Mouse (Mus musculus): ENCODE results near the gene Ccdc57. TPM values are rescaled to one million over a fixed set of nuclear protein-coding genes. Genes with fewer than 3 reads are reported as not detected.

Gene Ccdc57
- polyA plus RNA-seq, 1 experiment from 2014 or later: 6.3 TPM

DNA sequence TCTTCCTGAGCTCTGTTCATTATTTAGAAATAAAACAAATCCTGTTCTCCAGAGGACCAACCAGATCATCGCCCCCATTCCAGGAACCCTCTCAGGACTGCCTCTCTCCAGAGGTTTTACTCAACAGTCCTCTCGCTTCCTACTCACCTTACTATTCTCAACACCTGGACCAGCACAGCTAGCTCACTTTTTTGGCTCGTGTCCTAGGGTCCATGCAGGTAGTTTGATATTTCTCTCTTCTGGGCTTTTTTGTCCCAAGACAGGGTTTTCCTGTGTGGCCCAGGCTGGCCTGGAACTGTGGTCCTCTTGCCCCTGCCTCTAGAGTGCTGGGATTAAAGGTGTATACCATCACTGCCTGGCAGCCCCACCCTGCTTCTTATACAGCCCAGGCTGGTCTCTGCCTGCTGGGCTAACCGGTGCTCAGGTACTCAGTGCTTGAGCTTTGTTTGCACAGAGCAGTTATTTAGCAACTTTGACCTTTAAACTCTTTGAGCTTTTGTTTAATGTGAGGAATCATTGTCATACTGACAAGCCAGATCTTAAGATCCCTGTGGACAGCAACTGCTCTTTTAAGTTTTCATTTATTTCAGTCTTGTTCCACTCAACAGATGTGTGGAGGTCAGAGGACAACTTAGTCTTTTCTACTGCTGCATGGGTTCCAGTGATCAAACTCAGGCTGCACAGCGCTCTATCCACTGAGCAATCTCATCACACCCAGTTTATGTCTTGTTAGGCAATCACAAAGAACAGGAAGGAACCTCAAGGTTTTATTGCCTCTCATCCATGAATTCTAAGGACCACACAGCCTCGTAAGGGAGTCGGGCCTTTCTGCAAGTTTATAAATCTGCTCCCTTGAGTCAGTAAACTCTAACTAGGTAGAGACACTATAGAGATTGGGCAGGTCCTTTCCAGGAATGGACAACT, 127.0 kb downstream of the Ccdc57 start:
- H3K9ac ChIP-seq (ENCODE audit: low read depth, low read length): no peak overlapping the region
- 85% methylated on average over 7 of the region's 7 CpGs for WGBS
- H3K9me3 ChIP-seq (ENCODE audit: control insufficient read depth, low read length): no peaks in the 10 kb centered on the region
- no peaks in the 10 kb centered on the region for H3K27me3 ChIP-seq (replicated peaks; ENCODE audit: control insufficient read depth, insufficient read depth, low read length)
- ATAC-seq: no peak
- no peak overlapping the region for H3K4me2 ChIP-seq (ENCODE audit: low read length)
- peaks cover 52% of the 10 kb centered on the region for H3K36me3 ChIP-seq (ENCODE audit: control insufficient read depth, insufficient read depth, low read length)
- no peaks in the 10 kb centered on the region for H3K4me1 ChIP-seq (ENCODE audit: control insufficient read depth, insufficient read depth, low read depth, low read length)
- H3K4me3 ChIP-seq (ENCODE audit: low read length): no peak overlapping the region
- no peak overlapping the region for H3K27ac ChIP-seq (ENCODE audit: low read depth, low read length)

DNA sequence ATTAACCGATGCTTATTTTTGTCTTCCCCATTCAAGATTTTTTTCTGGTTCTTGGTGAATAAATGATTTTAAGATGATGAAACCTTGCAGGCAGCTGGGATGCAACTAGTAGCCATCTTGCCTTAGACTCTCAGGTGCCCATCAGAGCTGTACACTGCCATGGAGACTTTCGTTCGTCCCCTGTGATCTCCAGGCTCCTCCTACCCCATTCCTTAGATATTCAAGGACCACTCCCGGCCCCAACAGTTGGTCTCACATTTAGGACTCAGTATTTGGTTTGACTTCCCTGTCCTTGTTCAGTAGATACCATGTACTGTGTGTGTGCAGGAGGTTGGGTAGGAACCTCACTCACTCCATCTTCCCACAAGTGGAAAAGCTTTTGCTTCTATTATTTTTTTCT, 127.9 kb downstream of the Ccdc57 start:
- H3K36me3 ChIP-seq (ENCODE audit: control insufficient read depth, insufficient read depth, low read length): peaks cover 45% of the 10 kb centered on the region
- no peak overlapping the region for H3K9ac ChIP-seq (ENCODE audit: low read depth, low read length)
- no peaks in the 10 kb centered on the region for H3K9me3 ChIP-seq (ENCODE audit: control insufficient read depth, low read length)
- H3K27me3 ChIP-seq (replicated peaks; ENCODE audit: control insufficient read depth, insufficient read depth, low read length): no peaks in the 10 kb centered on the region
- H3K4me3 ChIP-seq (ENCODE audit: low read length): no peak overlapping the region
- WGBS: 81% methylated on average over 4 of the region's 4 CpGs
- no peak for ATAC-seq
- H3K4me2 ChIP-seq (ENCODE audit: low read length): no peak overlapping the region
- no peak overlapping the region for H3K27ac ChIP-seq (ENCODE audit: low read depth, low read length)
- H3K4me1 ChIP-seq (ENCODE audit: control insufficient read depth, insufficient read depth, low read depth, low read length): no peaks in the 10 kb centered on the region

DNA sequence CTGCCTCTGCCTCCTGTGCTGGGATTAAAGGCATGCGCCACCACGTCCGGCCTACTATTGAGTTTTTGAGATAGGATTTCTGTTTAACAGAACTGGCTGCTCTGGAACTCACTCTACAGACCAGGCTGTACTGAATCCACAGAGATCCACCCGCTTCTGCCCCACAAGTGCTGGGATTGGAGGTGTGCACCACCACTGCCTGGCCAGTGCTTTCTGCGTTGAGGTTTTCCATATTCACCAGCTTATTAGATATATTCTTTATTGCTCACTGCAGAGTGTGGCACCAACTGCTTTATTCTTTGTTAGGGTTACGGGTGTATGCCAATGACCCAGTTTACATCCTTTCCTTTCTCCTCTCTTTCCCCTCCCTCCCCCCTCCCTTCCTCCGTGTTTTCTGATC, 128.4 kb downstream of the Ccdc57 start:
- H3K27me3 ChIP-seq (replicated peaks; ENCODE audit: control insufficient read depth, insufficient read depth, low read length): no peaks in the 10 kb centered on the region
- no peak for ATAC-seq
- WGBS: 84% methylated on average over 7 of the region's 7 CpGs
- H3K9me3 ChIP-seq (ENCODE audit: control insufficient read depth, low read length): no peaks in the 10 kb centered on the region
- no peak overlapping the region for H3K9ac ChIP-seq (ENCODE audit: low read depth, low read length)
- H3K4me3 ChIP-seq (ENCODE audit: low read length): no peak overlapping the region
- H3K27ac ChIP-seq (ENCODE audit: low read depth, low read length): no peak overlapping the region
- peaks cover 40% of the 10 kb centered on the region for H3K36me3 ChIP-seq (ENCODE audit: control insufficient read depth, insufficient read depth, low read length)
- H3K4me1 ChIP-seq (ENCODE audit: control insufficient read depth, insufficient read depth, low read depth, low read length): no peaks in the 10 kb centered on the region
- no peak overlapping the region for H3K4me2 ChIP-seq (ENCODE audit: low read length)

DNA sequence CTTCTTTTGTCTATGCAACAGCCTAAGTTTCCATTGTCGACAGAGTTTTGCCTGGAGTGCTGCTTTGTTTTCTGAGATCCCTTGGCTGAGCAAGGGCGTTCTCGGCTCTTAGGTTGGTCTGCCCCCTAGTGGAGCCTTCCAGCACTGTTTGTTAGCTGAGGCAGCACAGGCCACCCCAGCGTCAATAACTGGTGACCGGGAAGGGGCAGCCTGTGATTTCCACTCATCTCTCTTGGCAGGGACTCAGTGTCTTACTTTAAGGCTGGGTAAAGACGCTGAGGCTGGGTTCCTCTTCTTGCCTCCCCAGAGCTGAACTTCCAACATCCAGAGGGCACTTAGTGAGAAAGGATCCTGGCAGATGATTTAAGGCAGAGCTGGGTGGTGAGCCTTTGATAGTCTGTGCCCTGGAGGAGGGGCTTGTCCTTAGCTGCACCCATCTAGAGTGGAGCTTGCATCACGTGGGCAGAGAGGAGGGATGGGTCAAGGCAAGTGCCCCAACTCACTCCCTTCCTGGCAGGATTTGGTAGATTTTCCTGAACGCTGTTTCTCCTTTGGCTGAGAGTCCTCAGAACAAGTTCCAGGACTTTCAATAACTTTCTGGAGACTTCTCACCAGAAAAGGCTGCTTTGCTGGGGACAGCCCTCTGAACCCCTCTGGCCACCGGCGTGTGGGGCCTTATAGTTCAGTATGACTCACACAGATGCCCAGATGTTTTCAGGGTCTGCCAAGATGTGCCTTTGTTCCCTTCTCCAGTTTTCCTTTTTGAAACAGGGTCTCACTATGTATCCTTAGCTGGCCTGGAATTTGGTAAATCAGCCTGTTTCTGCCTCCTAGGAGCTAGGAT, 132.4 kb downstream of the Ccdc57 start:
- H3K4me1 ChIP-seq (ENCODE audit: control insufficient read depth, insufficient read depth, low read depth, low read length): peaks cover 6% of the 10 kb centered on the region
- H3K4me3 ChIP-seq (ENCODE audit: low read length): no peak overlapping the region
- H3K9me3 ChIP-seq (ENCODE audit: control insufficient read depth, low read length): no peaks in the 10 kb centered on the region
- H3K27me3 ChIP-seq (replicated peaks; ENCODE audit: control insufficient read depth, insufficient read depth, low read length): no peaks in the 10 kb centered on the region
- H3K36me3 ChIP-seq (ENCODE audit: control insufficient read depth, insufficient read depth, low read length): 0 out of 2 replicates have a peak, but pooled peaks cover 4% of the 10 kb centered on the region
- ATAC-seq: peak; percentile 61; the same call in 1 of the 2 replicates
- H3K4me2 ChIP-seq (ENCODE audit: low read length): peak overlapping the region; percentile 25
- no peak overlapping the region for H3K9ac ChIP-seq (ENCODE audit: low read depth, low read length)
- WGBS: 17% methylated on average over 10 of the region's 10 CpGs
- H3K27ac ChIP-seq (ENCODE audit: low read depth, low read length): peak overlapping the region; percentile 19; the same call in 1 of the 2 replicates

DNA sequence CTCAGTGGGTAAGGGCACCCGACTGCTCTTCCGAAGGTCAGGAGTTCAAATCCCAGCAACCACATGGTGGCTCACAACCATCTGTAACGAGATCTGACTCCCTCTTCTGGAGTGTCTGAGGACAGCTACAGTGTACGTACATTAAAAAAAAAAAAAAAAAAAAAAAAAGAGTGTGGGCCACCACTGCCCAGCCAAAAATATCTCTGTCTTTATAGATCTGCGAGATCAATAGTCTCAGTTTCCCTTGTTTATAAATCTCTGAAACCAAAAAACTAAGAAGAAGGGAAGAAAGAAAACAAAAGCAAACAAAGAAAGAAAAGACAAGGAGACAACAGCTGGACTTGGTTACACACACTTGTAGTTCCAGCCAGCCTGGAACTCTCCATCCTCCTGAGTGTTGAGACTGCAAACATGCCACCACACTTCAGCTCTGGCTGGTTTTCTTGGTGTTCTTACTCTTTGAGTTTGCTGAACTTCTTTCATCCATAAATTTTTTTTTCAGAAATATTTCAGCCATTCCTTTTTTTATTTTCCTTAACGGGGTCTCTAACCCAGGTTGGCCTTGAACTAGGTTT, 133.3 kb downstream of the Ccdc57 start:
- peak overlapping the region; percentile 25; the same call in 1 of the 2 replicates for H3K4me2 ChIP-seq (ENCODE audit: low read length)
- H3K36me3 ChIP-seq (ENCODE audit: control insufficient read depth, insufficient read depth, low read length): no peaks in the 10 kb centered on the region
- 71% methylated on average over 6 of the region's 6 CpGs for WGBS
- H3K4me1 ChIP-seq (ENCODE audit: control insufficient read depth, insufficient read depth, low read depth, low read length): peaks cover 13% of the 10 kb centered on the region
- no peak for ATAC-seq
- H3K27me3 ChIP-seq (replicated peaks; ENCODE audit: control insufficient read depth, insufficient read depth, low read length): no peaks in the 10 kb centered on the region
- H3K9ac ChIP-seq (ENCODE audit: low read depth, low read length): no peak overlapping the region; the same call in 1 of the 2 replicates
- H3K27ac ChIP-seq (ENCODE audit: low read depth, low read length): no peak overlapping the region
- H3K9me3 ChIP-seq (ENCODE audit: control insufficient read depth, low read length): no peaks in the 10 kb centered on the region
- no peak overlapping the region for H3K4me3 ChIP-seq (ENCODE audit: low read length)

DNA sequence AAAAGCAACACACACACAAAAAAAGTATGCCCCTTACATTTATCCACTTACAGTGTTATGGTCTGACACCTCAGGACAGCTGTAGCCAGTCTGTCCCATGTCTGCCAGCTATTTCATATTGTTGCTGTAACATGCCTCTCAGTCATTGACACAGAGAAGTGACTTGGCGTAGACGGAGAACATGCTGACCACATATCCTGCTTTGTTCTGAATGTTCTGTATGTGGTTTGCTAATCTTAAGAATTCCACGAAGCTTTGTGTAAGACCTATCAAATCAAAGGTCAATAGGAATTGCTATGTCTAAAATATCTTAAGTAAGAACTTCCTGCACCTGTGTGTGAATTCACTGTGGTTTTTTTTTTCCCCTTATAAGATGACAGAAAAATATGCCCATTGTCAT, 134.4 kb downstream of the Ccdc57 start:
- Histone ChIP-seq H3K4me3 (ENCODE audit: low read length) (no peak overlapping the region), H3K36me3 (ENCODE audit: control insufficient read depth, insufficient read depth, low read length) (no peaks in the 10 kb centered on the region), H3K27ac (ENCODE audit: low read depth, low read length) (no peak overlapping the region), H3K4me2 (ENCODE audit: low read length) (no peak overlapping the region), H3K27me3 (replicated peaks; ENCODE audit: control insufficient read depth, insufficient read depth, low read length) (no peaks in the 10 kb centered on the region), H3K9ac (ENCODE audit: low read depth, low read length) (no peak overlapping the region), H3K4me1 (ENCODE audit: control insufficient read depth, insufficient read depth, low read depth, low read length) (peaks cover 13% of the 10 kb centered on the region), H3K9me3 (ENCODE audit: control insufficient read depth, low read length) (no peaks in the 10 kb centered on the region)
- 84% methylated on average over 3 of the region's 3 CpGs for WGBS
- no peak for ATAC-seq

DNA sequence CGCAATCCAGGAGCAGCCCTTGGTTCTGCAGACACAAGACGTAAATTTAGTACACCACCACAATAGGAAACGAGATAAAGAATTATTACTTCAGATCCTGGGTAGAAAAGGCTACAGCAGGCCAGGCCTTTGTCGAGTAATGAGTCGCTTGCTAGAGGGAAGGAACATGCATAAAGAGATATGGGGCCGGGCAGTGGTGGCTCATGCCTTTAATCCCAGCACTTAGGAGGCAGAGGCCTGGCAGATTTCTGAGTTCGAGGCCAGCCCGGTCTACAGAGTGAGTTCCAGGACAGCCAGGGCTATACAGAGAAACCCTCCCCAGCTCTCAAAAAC, 136.1 kb downstream of the Ccdc57 start:
- Histone ChIP-seq H3K4me3 (ENCODE audit: low read length) (peak overlapping the region; percentile 99), H3K36me3 (ENCODE audit: control insufficient read depth, insufficient read depth, low read length) (peaks cover 16% of the 10 kb centered on the region), H3K9me3 (ENCODE audit: control insufficient read depth, low read length) (no peaks in the 10 kb centered on the region), H3K27ac (ENCODE audit: low read depth, low read length) (peak overlapping the region; percentile 87), H3K27me3 (replicated peaks; ENCODE audit: control insufficient read depth, insufficient read depth, low read length) (no peaks in the 10 kb centered on the region), H3K9ac (ENCODE audit: low read depth, low read length) (peak overlapping the region; percentile 63), H3K4me1 (ENCODE audit: control insufficient read depth, insufficient read depth, low read depth, low read length) (peaks cover 13% of the 10 kb centered on the region), H3K4me2 (ENCODE audit: low read length) (peak overlapping the region; percentile 51)
- WGBS: 27% methylated on average over 8 of the region's 8 CpGs
- no peak for ATAC-seq

DNA sequence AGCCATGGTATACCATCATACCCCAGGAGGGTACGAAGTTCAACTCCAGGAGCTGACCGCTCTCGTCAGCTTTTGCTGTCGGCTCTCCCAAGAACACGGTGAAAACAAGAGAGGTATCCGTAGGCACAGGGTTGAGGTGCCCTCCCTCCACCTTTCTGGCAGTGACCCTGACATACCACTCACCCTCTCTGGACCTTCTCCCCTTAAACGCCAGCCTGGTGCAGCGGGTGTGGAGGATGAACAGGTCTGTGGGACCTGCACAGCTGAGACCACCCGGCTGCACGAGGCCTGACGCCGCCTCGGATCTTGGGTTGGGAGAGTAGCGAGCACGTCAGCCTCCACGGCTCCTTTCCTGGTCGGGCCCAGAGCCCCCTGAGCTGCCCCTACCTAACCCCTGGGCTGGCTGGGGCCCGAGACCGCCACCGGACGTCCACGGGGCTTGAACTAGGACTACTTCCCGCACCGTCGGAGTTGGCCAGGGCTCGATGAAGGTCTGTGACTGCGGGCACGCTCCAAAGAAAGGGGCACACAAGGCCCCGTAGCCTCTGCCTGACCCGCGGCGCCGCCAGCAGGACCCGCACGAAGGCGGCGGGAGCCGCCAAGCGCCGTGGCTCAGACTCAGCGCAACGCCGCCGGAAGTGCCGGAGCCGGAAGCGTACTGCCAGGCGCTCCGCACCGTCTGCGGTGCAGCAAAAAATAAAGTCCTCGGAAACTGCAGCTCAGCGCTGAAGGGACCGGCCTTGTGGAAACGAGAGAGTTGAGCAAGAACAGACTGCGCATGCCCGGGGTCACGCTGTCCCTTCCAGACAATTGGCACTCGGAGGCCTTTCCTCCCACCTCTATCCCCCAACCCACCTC, 136.7 kb downstream of the Ccdc57 start, which contains the start of gene Dus1l:
Gene Dus1l, minus strand, starts transcription at position 648 of the 858 bp plus-strand sequence.
- no peaks in the 10 kb centered on the region for H3K27me3 ChIP-seq (replicated peaks; ENCODE audit: control insufficient read depth, insufficient read depth, low read length)
- H3K4me2 ChIP-seq (ENCODE audit: low read length): peak within 1 kb of the TSS; percentile 98
- peak within 1 kb of the TSS; percentile 87 for H3K27ac ChIP-seq (ENCODE audit: low read depth, low read length)
- 3% methylated on average over 59 of the region's 59 CpGs for WGBS
- peak within 1 kb of the TSS; percentile 94 for H3K9ac ChIP-seq (ENCODE audit: low read depth, low read length)
- no peaks in the 10 kb centered on the region for H3K9me3 ChIP-seq (ENCODE audit: control insufficient read depth, low read length)
- H3K4me1 ChIP-seq (ENCODE audit: control insufficient read depth, insufficient read depth, low read depth, low read length): peaks cover 13% of the 10 kb centered on the region
- ATAC-seq: peak; percentile 95
- peaks cover 19% of the 10 kb centered on the region for H3K36me3 ChIP-seq (ENCODE audit: control insufficient read depth, insufficient read depth, low read length)
- H3K4me3 ChIP-seq (ENCODE audit: low read length): peak within 1 kb of the TSS; percentile 99

Measured in hindbrain, embryonic 16.5 days (tissue).